Mouse (Mus musculus) MEL (cell line): Measurements from ENCODE around the gene Tcf7l2.

ENCODE experiments used
- BHLHE40 ChIP-seq: IDR thresholded peaks from 2 replicates; pipeline ENCODE4 v1.6.1; 2012; ENCODE audit warnings: low read depth, mild to moderate bottlenecking, inconsistent platforms, low read length, improper control_type of control experiment, borderline replicate concordance
- CHD1 ChIP-seq: IDR thresholded peaks from 2 replicates; pipeline ENCODE4 v1.6.1; 2012; ENCODE audit warnings: low read depth, mild to moderate bottlenecking, inconsistent platforms, low read length, improper control_type of control experiment
- CTCF ChIP-seq, 3 experiments: IDR thresholded peaks in 2 of 3; conservative IDR thresholded peaks in 1 of 3; 2 replicates each; pipeline ENCODE4 v1.5.1; 2011 to 2012; ENCODE audit warnings: low read length in 3 of 3, low read depth in 2 of 3, mild to moderate bottlenecking in 2 of 3, improper control_type of control experiment in 1 of 3, inconsistent platforms in 1 of 3, mixed read lengths in 1 of 3, moderate library complexity in 1 of 3; ENCODE audit not compliant: control insufficient read depth in 1 of 3, insufficient read depth in 1 of 3, poor library complexity in 1 of 3, severe bottlenecking in 1 of 3
- ELF1 ChIP-seq: IDR thresholded peaks from 2 replicates; pipeline ENCODE4 v1.6.1; 2014; ENCODE audit warnings: low read depth, mild to moderate bottlenecking, inconsistent platforms, low read length, improper control_type of control experiment, moderate library complexity
- GATA1 ChIP-seq: IDR thresholded peaks from 2 replicates; pipeline ENCODE4 v1.6.1; 2011; ENCODE audit warnings: low read depth, low read length, improper control_type of control experiment
- KAT2A ChIP-seq: conservative IDR thresholded peaks from 2 replicates; pipeline ENCODE4 v1.6.1; 2012; ENCODE audit warnings: low read depth, low read length, improper control_type of control experiment, inconsistent platforms
- MAFK ChIP-seq: IDR thresholded peaks from 2 replicates; pipeline ENCODE4 v1.6.1; 2011; ENCODE audit warnings: low read depth, mild to moderate bottlenecking, low read length, improper control_type of control experiment, borderline replicate concordance
- MEF2A ChIP-seq: IDR thresholded peaks from 2 replicates; pipeline ENCODE4 v1.6.1; 2014; ENCODE audit warnings: low read depth, mild to moderate bottlenecking, inconsistent platforms, low read length, improper control_type of control experiment; ENCODE audit not compliant: poor library complexity, insufficient replicate concordance, severe bottlenecking; ENCODE audit errors: extremely low read depth
- POLR2A ChIP-seq, 2 experiments: IDR thresholded peaks; 2 replicates each; pipeline ENCODE4 v1.6.1; 2011 to 2012; ENCODE audit warnings: low read length in 2 of 2, mild to moderate bottlenecking in 2 of 2, control low read depth in 1 of 2, improper control_type of control experiment in 1 of 2, low read depth in 1 of 2, moderate library complexity in 1 of 2; ENCODE audit not compliant: control insufficient read depth in 1 of 2, insufficient read depth in 1 of 2, poor library complexity in 1 of 2
- POLR2AphosphoS2 ChIP-seq: IDR thresholded peaks from 2 replicates; pipeline ENCODE4 v1.6.1; 2011; ENCODE audit warnings: low read length, improper control_type of control experiment
- POLR2AphosphoS5 ChIP-seq: IDR thresholded peaks from 2 replicates; pipeline ENCODE4 v1.6.1; 2012; ENCODE audit warnings: low read depth, borderline replicate concordance, mild to moderate bottlenecking, inconsistent platforms, low read length, moderate library complexity, mixed read lengths
- RCOR1 ChIP-seq: IDR thresholded peaks from 2 replicates; pipeline ENCODE4 v1.6.1; 2012; ENCODE audit warnings: low read depth, mild to moderate bottlenecking, inconsistent platforms, low read length, improper control_type of control experiment
- USF1 ChIP-seq: IDR thresholded peaks from 2 replicates; pipeline ENCODE4 v1.6.1; 2014; ENCODE audit warnings: low read depth, mild to moderate bottlenecking, inconsistent platforms, low read length, improper control_type of control experiment, moderate library complexity

DNA sequence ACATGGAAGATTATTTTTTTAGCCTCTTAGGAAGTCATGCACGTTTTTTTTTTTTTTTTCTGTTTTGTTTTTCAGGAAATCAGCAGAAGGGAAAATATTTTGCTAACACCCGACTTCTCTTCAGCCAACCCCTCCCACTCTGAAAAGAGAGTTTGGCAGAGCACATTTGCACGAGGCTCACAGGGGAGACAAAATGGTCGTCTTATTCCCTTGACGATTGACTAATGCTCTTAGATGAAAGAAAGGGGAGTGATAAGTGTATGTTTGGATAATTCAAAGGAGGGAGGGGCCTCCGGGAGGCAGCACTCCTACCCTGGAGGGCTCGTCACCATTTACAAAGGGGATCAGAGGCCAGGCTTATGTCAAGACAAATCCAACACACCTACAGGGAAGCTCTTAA is 224.4 kb downstream of the Tcf7l2 start:
- no peak for TF ChIP-seq POLR2A (IDR thresholded peaks at IDR 0.05; ENCODE audit: control insufficient read depth in 1 of 2, insufficient read depth in 1 of 2, low read depth in 1 of 2, low read length in 2 of 2, poor library complexity in 1 of 2)
- no peak for TF ChIP-seq KAT2A
- TF ChIP-seq GATA1: no peak
- TF ChIP-seq MAFK: no peak
- no peak for TF ChIP-seq BHLHE40
- no peak for TF ChIP-seq RCOR1
- TF ChIP-seq CTCF (IDR thresholded peaks at IDR 0.05 in 2 of 3, conservative IDR thresholded peaks at IDR 0.05 in 1 of 3; ENCODE audit: control insufficient read depth in 1 of 3, insufficient read depth in 1 of 3, low read depth in 2 of 3, low read length in 3 of 3, poor library complexity in 1 of 3, severe bottlenecking in 1 of 3): no peak
- no peak for TF ChIP-seq POLR2AphosphoS2
- no peak for TF ChIP-seq MEF2A
- no peak for TF ChIP-seq POLR2AphosphoS5
- no peak for TF ChIP-seq ELF1
- TF ChIP-seq USF1: no peak
- TF ChIP-seq CHD1: no peak
